Mouse (Mus musculus) midbrain, embryonic 11.5 days (tissue): ENCODE results near the gene Prss33. TPM values are rescaled to one million over a fixed set of nuclear protein-coding genes. Genes with fewer than 3 reads are reported as not detected.

ENCODE experiments used
- microRNA-seq: library from miRNA; unstranded; fragments of <30 nt; microRNA quantifications from one replicate; pipeline ENCODE4, GENCODE M21; 2017
- polyA plus RNA-seq: library from polyadenylated mRNA; unstranded; fragments of >200 nt; fragmentation: Nextera tagmentation; extraction: Ambion mirVana; gene quantifications from 2 replicates; pipeline ENCODE4 v1.2.1, GENCODE M21; 2014

Gene Prss33
- polyA plus RNA-seq, 1 experiment from 2014 or later: 0.27 TPM

Small RNA genes within 50 kb of the gene (microRNA-seq; reads per million reads assigned to microRNA genes)
- gene Mir5125: 2.7 reads per million, percentile 10 among the genes with 10 or more reads in this experiment

Other genes with a start within 250 kb of the Prss33 start
- 16.3 and 16.5 TPM in 2 replicates for gene Zfp13, start 236.6 kb downstream of the Prss33 start, polyA plus RNA-seq
- gene Zscan10, start 235.2 kb downstream of the Prss33 start, polyA plus RNA-seq: 0.22 TPM in 1 of 2 replicates, not detected in the other
- 0.43 and 0.61 TPM in 2 replicates for gene Mmp25, start 190.8 kb downstream of the Prss33 start, polyA plus RNA-seq
- 0.14 and 0.19 TPM in 2 replicates for gene Bicdl2, start 175.6 kb downstream of the Prss33 start, polyA plus RNA-seq
- gene Hcfc1r1, start 162.5 kb downstream of the Prss33 start, polyA plus RNA-seq: 37.4 and 40.6 TPM in 2 replicates
- 55.1 and 57.0 TPM in 2 replicates for gene Thoc6, start 162.2 kb downstream of the Prss33 start, polyA plus RNA-seq
- gene Tnfrsf12a, start 158.6 kb downstream of the Prss33 start, polyA plus RNA-seq: 2.0 and 2.2 TPM in 2 replicates
- gene Cldn6, start 156.8 kb downstream of the Prss33 start, polyA plus RNA-seq: 2.3 and 2.5 TPM in 2 replicates
- 0.58 and 0.82 TPM in 2 replicates for gene Cldn9, start 152.0 kb downstream of the Prss33 start, polyA plus RNA-seq
- not detected in 2 replicates for gene 1520401A03Rik, start 113.3 kb downstream of the Prss33 start, polyA plus RNA-seq
- 29.3 and 33.7 TPM in 2 replicates for gene Pkmyt1, start 109.7 kb downstream of the Prss33 start, polyA plus RNA-seq
- gene Paqr4, start 95.2 kb downstream of the Prss33 start, polyA plus RNA-seq: 29.5 and 30.2 TPM in 2 replicates
- 0.58 and 0.63 TPM in 2 replicates for gene Kremen2, start 90.2 kb downstream of the Prss33 start, polyA plus RNA-seq
- 125 and 142 TPM in 2 replicates for gene Flywch1, start 64.5 kb downstream of the Prss33 start, polyA plus RNA-seq
- 20.4 and 20.9 TPM in 2 replicates for gene Flywch2, start 50.0 kb downstream of the Prss33 start, polyA plus RNA-seq
- gene Srrm2, start 45.5 kb downstream of the Prss33 start, polyA plus RNA-seq: 408 and 439 TPM in 2 replicates
- gene Elob, start 6.9 kb downstream of the Prss33 start, polyA plus RNA-seq: 1,062 and 1,170 TPM in 2 replicates
- not detected in 2 replicates for gene Prss32, start 7.8 kb upstream of the Prss33 start, polyA plus RNA-seq
- 0.41 and 0.81 TPM in 2 replicates for gene Prss41, start 8.1 kb upstream of the Prss33 start, polyA plus RNA-seq
- gene Prss21, start 32.0 kb upstream of the Prss33 start, polyA plus RNA-seq: not detected in 2 replicates
- gene Dcpp1, start 44.8 kb upstream of the Prss33 start, polyA plus RNA-seq: not detected in 2 replicates
- gene Dcpp2, start 44.8 kb upstream of the Prss33 start, polyA plus RNA-seq: not detected in 2 replicates
- gene Dcpp3, start 81.4 kb upstream of the Prss33 start, polyA plus RNA-seq: not detected in 2 replicates
- gene Sbp, start 105.6 kb upstream of the Prss33 start, polyA plus RNA-seq: not detected in 2 replicates
- gene Sbpl, start 119.2 kb upstream of the Prss33 start, polyA plus RNA-seq: not detected in 2 replicates
- not detected in 2 replicates for gene Prss30, start 144.5 kb upstream of the Prss33 start, polyA plus RNA-seq
- 0.19 TPM in 1 of 2 replicates, not detected in the other for gene Prss22, start 162.0 kb upstream of the Prss33 start, polyA plus RNA-seq
- not detected in 2 replicates for gene Prss27, start 202.1 kb upstream of the Prss33 start, polyA plus RNA-seq
- gene Kctd5, start 237.4 kb upstream of the Prss33 start, polyA plus RNA-seq: 76.8 and 80.0 TPM in 2 replicates